Mouse (Mus musculus): ENCODE data around the gene Plxna4. TPM values are rescaled to one million over a fixed set of nuclear protein-coding genes. Genes with fewer than 3 reads are reported as not detected.

Gene Plxna4
- polyA plus RNA-seq, 1 experiment from 2014 or later: 10.6 TPM

GRCm38 (mm10) chr6:32346015-32346414 lies 242.0 kb downstream of the Plxna4 start:
- H3K27me3 ChIP-seq (ENCODE audit: control insufficient read depth, insufficient read depth, low read length): no peaks in the 10 kb centered on the region
- no peak overlapping the region for H3K9ac ChIP-seq (ENCODE audit: low read length)
- H3K4me1 ChIP-seq (ENCODE audit: control insufficient read depth in 2 of 2, insufficient read depth in 2 of 2, low read length in 2 of 2): peaks cover 30 to 55% of the 10 kb centered on the region in 2 experiments
- ATAC-seq (ENCODE audit: insufficient number of reproducible peaks, insufficient read depth, low FRiP score, low read depth): no peak
- no peak overlapping the region for H3K4me2 ChIP-seq (ENCODE audit: low read length)
- no peaks in the 10 kb centered on the region for H3K9me3 ChIP-seq (ENCODE audit: control insufficient read depth, low read length)
- 76% methylated on average over 2 of the region's 2 CpGs for WGBS
- no peak overlapping the region for H3K27ac ChIP-seq (replicated peaks in 1 of 2; ENCODE audit: control insufficient read depth in 1 of 2, insufficient read depth in 1 of 2, low read depth in 2 of 2, low read length in 2 of 2)
- no peak overlapping the region for H3K4me3 ChIP-seq (ENCODE audit: control insufficient read depth in 1 of 2, insufficient read depth in 1 of 2, low read depth in 1 of 2, low read length in 2 of 2)
- no peaks in the 10 kb centered on the region for H3K36me3 ChIP-seq (ENCODE audit: control insufficient read depth, insufficient read depth, low read length)

GRCm38 (mm10) chr6:32342727-32343126 lies 245.3 kb downstream of the Plxna4 start:
- Histone ChIP-seq H3K4me3 (ENCODE audit: control insufficient read depth in 1 of 2, insufficient read depth in 1 of 2, low read depth in 1 of 2, low read length in 2 of 2) (no peak overlapping the region), H3K9me3 (ENCODE audit: control insufficient read depth, low read length) (no peaks in the 10 kb centered on the region), H3K4me2 (ENCODE audit: low read length) (no peak overlapping the region), H3K27me3 (ENCODE audit: control insufficient read depth, insufficient read depth, low read length) (no peaks in the 10 kb centered on the region), H3K9ac (ENCODE audit: low read length) (no peak overlapping the region), H3K4me1 (ENCODE audit: control insufficient read depth in 2 of 2, insufficient read depth in 2 of 2, low read length in 2 of 2) (peaks cover 37 to 64% of the 10 kb centered on the region in 2 experiments), H3K27ac (replicated peaks in 1 of 2; ENCODE audit: control insufficient read depth in 1 of 2, insufficient read depth in 1 of 2, low read depth in 2 of 2, low read length in 2 of 2) (peak overlapping the region in 1 of 2 experiments; percentile 46; a peak in 1 of 4 replicates), H3K36me3 (ENCODE audit: control insufficient read depth, insufficient read depth, low read length) (no peaks in the 10 kb centered on the region)
- ATAC-seq (ENCODE audit: insufficient number of reproducible peaks, insufficient read depth, low FRiP score, low read depth): no peak
- 68% methylated on average over 8 of the region's 8 CpGs for WGBS

GRCm38 (mm10) chr6:32342272-32342671 lies 245.7 kb downstream of the Plxna4 start:
- Histone ChIP-seq H3K4me3 (ENCODE audit: control insufficient read depth in 1 of 2, insufficient read depth in 1 of 2, low read depth in 1 of 2, low read length in 2 of 2) (no peak overlapping the region), H3K4me1 (ENCODE audit: control insufficient read depth in 2 of 2, insufficient read depth in 2 of 2, low read length in 2 of 2) (peaks cover 37 to 64% of the 10 kb centered on the region in 2 experiments), H3K27ac (replicated peaks in 1 of 2; ENCODE audit: control insufficient read depth in 1 of 2, insufficient read depth in 1 of 2, low read depth in 2 of 2, low read length in 2 of 2) (peak overlapping the region; percentile 9 to 46; a peak in 1 of 4 replicates), H3K4me2 (ENCODE audit: low read length) (no peak overlapping the region), H3K9ac (ENCODE audit: low read length) (no peak overlapping the region), H3K27me3 (ENCODE audit: control insufficient read depth, insufficient read depth, low read length) (no peaks in the 10 kb centered on the region), H3K36me3 (ENCODE audit: control insufficient read depth, insufficient read depth, low read length) (no peaks in the 10 kb centered on the region), H3K9me3 (ENCODE audit: control insufficient read depth, low read length) (no peaks in the 10 kb centered on the region)
- ATAC-seq (ENCODE audit: insufficient number of reproducible peaks, insufficient read depth, low FRiP score, low read depth): no peak
- 39% methylated on average over 6 of the region's 6 CpGs for WGBS

GRCm38 (mm10) chr6:32338416-32338943 lies 249.5 kb downstream of the Plxna4 start:
- no peaks in the 10 kb centered on the region for H3K9me3 ChIP-seq (ENCODE audit: control insufficient read depth, low read length)
- no peak overlapping the region for H3K4me3 ChIP-seq (ENCODE audit: control insufficient read depth in 1 of 2, insufficient read depth in 1 of 2, low read depth in 1 of 2, low read length in 2 of 2)
- H3K9ac ChIP-seq (ENCODE audit: low read length): no peak overlapping the region
- peaks cover 36 to 58% of the 10 kb centered on the region in 2 experiments for H3K4me1 ChIP-seq (ENCODE audit: control insufficient read depth in 2 of 2, insufficient read depth in 2 of 2, low read length in 2 of 2)
- peak; percentile 51 for ATAC-seq (ENCODE audit: insufficient number of reproducible peaks, insufficient read depth, low FRiP score, low read depth)
- H3K4me2 ChIP-seq (ENCODE audit: low read length): no peak overlapping the region
- peak overlapping the region; percentile 66 to 73 for H3K27ac ChIP-seq (replicated peaks in 1 of 2; ENCODE audit: control insufficient read depth in 1 of 2, insufficient read depth in 1 of 2, low read depth in 2 of 2, low read length in 2 of 2)
- no peaks in the 10 kb centered on the region for H3K36me3 ChIP-seq (ENCODE audit: control insufficient read depth, insufficient read depth, low read length)
- H3K27me3 ChIP-seq (ENCODE audit: control insufficient read depth, insufficient read depth, low read length): no peaks in the 10 kb centered on the region
- 17% methylated on average over 8 of the region's 8 CpGs for WGBS

GRCm38 (mm10) chr6:32331281-32331680 lies 256.7 kb downstream of the Plxna4 start:
- Histone ChIP-seq H3K9me3 (ENCODE audit: control insufficient read depth, low read length) (no peaks in the 10 kb centered on the region), H3K27ac (replicated peaks in 1 of 2; ENCODE audit: control insufficient read depth in 1 of 2, insufficient read depth in 1 of 2, low read depth in 2 of 2, low read length in 2 of 2) (no peak overlapping the region), H3K36me3 (ENCODE audit: control insufficient read depth, insufficient read depth, low read length) (no peaks in the 10 kb centered on the region), H3K4me3 (ENCODE audit: control insufficient read depth in 1 of 2, insufficient read depth in 1 of 2, low read depth in 1 of 2, low read length in 2 of 2) (no peak overlapping the region), H3K4me2 (ENCODE audit: low read length) (no peak overlapping the region), H3K9ac (ENCODE audit: low read length) (no peak overlapping the region), H3K27me3 (ENCODE audit: control insufficient read depth, insufficient read depth, low read length) (no peaks in the 10 kb centered on the region), H3K4me1 (ENCODE audit: control insufficient read depth in 2 of 2, insufficient read depth in 2 of 2, low read length in 2 of 2) (peaks cover 30 to 49% of the 10 kb centered on the region in 2 experiments)
- ATAC-seq (ENCODE audit: insufficient number of reproducible peaks, insufficient read depth, low FRiP score, low read depth): no peak

GRCm38 (mm10) chr6:32330034-32330795 lies 257.8 kb downstream of the Plxna4 start:
- 36% methylated on average over 9 of the region's 9 CpGs for WGBS
- no peaks in the 10 kb centered on the region for H3K9me3 ChIP-seq (ENCODE audit: control insufficient read depth, low read length)
- peaks cover 30 to 49% of the 10 kb centered on the region in 2 experiments for H3K4me1 ChIP-seq (ENCODE audit: control insufficient read depth in 2 of 2, insufficient read depth in 2 of 2, low read length in 2 of 2)
- H3K9ac ChIP-seq (ENCODE audit: low read length): no peak overlapping the region
- no peaks in the 10 kb centered on the region for H3K36me3 ChIP-seq (ENCODE audit: control insufficient read depth, insufficient read depth, low read length)
- no peaks in the 10 kb centered on the region for H3K27me3 ChIP-seq (ENCODE audit: control insufficient read depth, insufficient read depth, low read length)
- H3K27ac ChIP-seq (replicated peaks in 1 of 2; ENCODE audit: control insufficient read depth in 1 of 2, insufficient read depth in 1 of 2, low read depth in 2 of 2, low read length in 2 of 2): peak overlapping the region; percentile 9 to 43; a peak in 3 of 4 replicates
- no peak for ATAC-seq (ENCODE audit: insufficient number of reproducible peaks, insufficient read depth, low FRiP score, low read depth)
- H3K4me2 ChIP-seq (ENCODE audit: low read length): no peak overlapping the region
- H3K4me3 ChIP-seq (ENCODE audit: control insufficient read depth in 1 of 2, insufficient read depth in 1 of 2, low read depth in 1 of 2, low read length in 2 of 2): no peak overlapping the region

GRCm38 (mm10) chr6:32328028-32328427 lies 260.0 kb downstream of the Plxna4 start:
- ATAC-seq (ENCODE audit: insufficient number of reproducible peaks, insufficient read depth, low FRiP score, low read depth): no peak
- Histone ChIP-seq H3K27me3 (ENCODE audit: control insufficient read depth, insufficient read depth, low read length) (no peaks in the 10 kb centered on the region), H3K9me3 (ENCODE audit: control insufficient read depth, low read length) (no peaks in the 10 kb centered on the region), H3K9ac (ENCODE audit: low read length) (no peak overlapping the region), H3K4me1 (ENCODE audit: control insufficient read depth in 2 of 2, insufficient read depth in 2 of 2, low read length in 2 of 2) (peaks cover 28 to 42% of the 10 kb centered on the region in 2 experiments), H3K4me3 (ENCODE audit: control insufficient read depth in 1 of 2, insufficient read depth in 1 of 2, low read depth in 1 of 2, low read length in 2 of 2) (no peak overlapping the region), H3K36me3 (ENCODE audit: control insufficient read depth, insufficient read depth, low read length) (no peaks in the 10 kb centered on the region), H3K27ac (replicated peaks in 1 of 2; ENCODE audit: control insufficient read depth in 1 of 2, insufficient read depth in 1 of 2, low read depth in 2 of 2, low read length in 2 of 2) (no peak overlapping the region), H3K4me2 (ENCODE audit: low read length) (no peak overlapping the region)
- WGBS: 4% methylated on average over 8 of the region's 8 CpGs
